Comparison of ENCODE assay signal across 26 mouse cellular contexts in genomic region chr12:79072576-79072975, GRCm38 (mm10). TPM values are rescaled to one million over a fixed set of nuclear protein-coding genes. Genes with fewer than 3 reads are reported as not detected.
A peak's percentile ranks its signal among the peaks of the same experiment; 100 is the strongest.
DNase-seq lines count a peak whose midpoint lies in the region; ATAC-seq and TF ChIP-seq lines count a peak whose summit lies in the region.
"Had no signal": no experiment of that assay in that cellular context is flagged by ENCODE, and none has a peak within 500 bp of the region (broad histone marks: within the 10 kb centered on the region; RNA-seq: fewer than 3 reads in every experiment).

No protein-coding gene starts in this region.

- no peak for TF ChIP-seq POLR2A in heart, adult 2 months (IDR thresholded peaks at IDR 0.05; ENCODE audit: insufficient read depth, low read depth, low read length)

- no peak overlapping the region for H3K27ac ChIP-seq in heart, adult 2 months
- no peak overlapping the region for H3K27ac ChIP-seq in liver, embryonic 12.5 days
- H3K27ac ChIP-seq: embryonic facial prominence, embryonic 13.5 days; embryonic facial prominence, embryonic 15.5 days; forebrain, embryonic 10.5 days; forebrain, embryonic 12.5 days had no signal

- intact Hi-C loops in heart, adult 2 months (cut with DNase I): no loop called here

- 93% methylated on average over 6 of the region's 6 CpGs for WGBS in heart, adult 2 months
- 81% methylated on average over 6 of the region's 6 CpGs for WGBS in liver, embryonic 12.5 days (ENCODE audit: insufficient replicate concordance)

- H3K79me2 ChIP-seq in heart, adult 2 months (replicated peaks; ENCODE audit: control insufficient read depth, insufficient read depth, low read length): no peaks in the 10 kb centered on the region

- ATAC-seq in megakaryocyte, adult 5-6 weeks (ENCODE audit: poor library complexity, severe bottlenecking): peak; percentile 81
- peak; percentile 34; the same call in 1 of the 2 replicates for ATAC-seq in monocyte, adult 5-6 weeks (replicated peaks; ENCODE audit: insufficient number of reproducible peaks, low FRiP score, low TSS enrichment, poor library complexity, severe bottlenecking)
- no peak for ATAC-seq in liver, embryonic 12.5 days
- ATAC-seq: CD4-positive, CD25-positive, alpha-beta regulatory T cell, adult 4 months; forebrain, embryonic 14.5 days; forebrain, embryonic 16.5 days had no signal

- no peak for TF ChIP-seq CTCF in heart, adult 2 months (IDR thresholded peaks at IDR 0.05)

- no peak overlapping the region for H3K4me2 ChIP-seq in liver, embryonic 12.5 days
- H3K4me2 ChIP-seq: embryonic facial prominence, embryonic 13.5 days; embryonic facial prominence, embryonic 15.5 days; forebrain, embryonic 12.5 days had no signal

- no peak overlapping the region for H3K4me3 ChIP-seq in heart, adult 2 months
- H3K4me3 ChIP-seq in liver, embryonic 12.5 days: no peak overlapping the region
- H3K4me3 ChIP-seq: embryonic facial prominence, embryonic 13.5 days; embryonic facial prominence, embryonic 15.5 days; erythroblast, embryonic 14.5 days; forebrain, embryonic 10.5 days; forebrain, embryonic 12.5 days had no signal

- DNase-seq in heart, adult 11 months: peak; percentile 86
- no peak for DNase-seq in heart, adult 2 months
- no peak for DNase-seq in Muller cell, postnatal 12 days (ENCODE audit: inconsistent ontology term)
- DNase-seq: adrenal gland, adult 8-10 months; adrenal gland, postnatal 14 days; adrenal gland, postnatal 36 days; B cell, adult 2 months; cerebellum, adult 11-12 months; cerebellum, adult 2 months; cerebellum, adult 9-10 months; cerebellum, postnatal 10 days; cerebellum, postnatal 25 days; embryo, embryonic 11 days had no signal

- H3K4me1 ChIP-seq in heart, adult 2 months (ENCODE audit: control insufficient read depth, insufficient read depth, low read length): no peaks in the 10 kb centered on the region
- no peaks in the 10 kb centered on the region for H3K4me1 ChIP-seq in liver, embryonic 12.5 days
- H3K4me1 ChIP-seq: embryonic facial prominence, embryonic 13.5 days; embryonic facial prominence, embryonic 15.5 days; forebrain, embryonic 10.5 days; forebrain, embryonic 12.5 days had no signal

- no peak for TF ChIP-seq EP300 in heart, adult 2 months (IDR thresholded peaks at IDR 0.05; ENCODE audit: insufficient read depth, low read depth, low read length)

- no peaks in the 10 kb centered on the region for H3K36me3 ChIP-seq in heart, adult 2 months (ENCODE audit: control insufficient read depth, insufficient read depth, low read length)
- H3K36me3 ChIP-seq in liver, embryonic 12.5 days: peaks cover 42% of the 10 kb centered on the region

- no peaks in the 10 kb centered on the region for H3K9me3 ChIP-seq in liver, embryonic 12.5 days (replicated peaks)
- H3K9me3 ChIP-seq: embryonic facial prominence, embryonic 13.5 days; embryonic facial prominence, embryonic 15.5 days; forebrain, embryonic 10.5 days; forebrain, embryonic 12.5 days; G1E had no signal

- H3K27me3 ChIP-seq in heart, adult 2 months (ENCODE audit: control insufficient read depth, insufficient read depth, low read length): no peaks in the 10 kb centered on the region
- no peaks in the 10 kb centered on the region for H3K27me3 ChIP-seq in liver, embryonic 12.5 days (replicated peaks)
- H3K27me3 ChIP-seq: CH12.LX; embryonic facial prominence, embryonic 13.5 days; embryonic facial prominence, embryonic 15.5 days; forebrain, embryonic 12.5 days had no signal

- no peak overlapping the region for H3K9ac ChIP-seq in heart, adult 2 months (ENCODE audit: low read depth, low read length)
- no peak overlapping the region for H3K9ac ChIP-seq in liver, embryonic 12.5 days
- H3K9ac ChIP-seq: embryonic facial prominence, embryonic 13.5 days; embryonic facial prominence, embryonic 15.5 days; forebrain, embryonic 12.5 days had no signal

RNA-seq across cellular contexts. Expression of gene Pigh, which starts 16.9 kb away (rescaled TPM):
- 1 to 10 TPM; 3.4 to 4.4 TPM for total RNA-seq in heart, adult 2 months (2021)
- polyA plus RNA-seq in heart, adult 2 months (2012; rRNA removed): 4.6 and 5.4 TPM in 2 replicates
- 17.5 and 18.2 TPM in 2 replicates for total RNA-seq in megakaryocyte, adult 5-6 weeks (2015)
- 17.0 and 18.5 TPM in 2 replicates for total RNA-seq in megakaryocyte, adult 5-6 weeks (2017)
- 8.3 to 19.9 TPM (median 8.3 TPM) in 3 replicates for total RNA-seq in monocyte, adult 5-6 weeks (2017)
- 10.5 and 10.7 TPM in 2 replicates for polyA plus RNA-seq in liver, embryonic 12.5 days (2016; fragmentation: Nextera tagmentation; extraction: Ambion mirVana)
- polyA plus RNA-seq: erythroblast, embryonic 14.5 days had no signal

RNA-seq across cellular contexts. Expression of gene Plekhh1, which starts 43.6 kb away (rescaled TPM):
- 1 to 10 TPM; 1.4 to 1.7 TPM for total RNA-seq in heart, adult 2 months (2021)
- polyA plus RNA-seq in heart, adult 2 months (2012; rRNA removed): 1.8 and 2.8 TPM in 2 replicates
- total RNA-seq in megakaryocyte, adult 5-6 weeks (2015): 0.76 and 0.96 TPM in 2 replicates
- 0.37 and 0.98 TPM in 2 replicates for total RNA-seq in megakaryocyte, adult 5-6 weeks (2017)
- 0.29 to 0.32 TPM in 2 of 3 replicates, not detected in the other for total RNA-seq in monocyte, adult 5-6 weeks (2017)
- polyA plus RNA-seq in liver, embryonic 12.5 days (2016; fragmentation: Nextera tagmentation; extraction: Ambion mirVana): 0.42 and 0.48 TPM in 2 replicates
- polyA plus RNA-seq: erythroblast, embryonic 14.5 days had no signal

RNA-seq across cellular contexts. Expression of gene Arg2, which starts 58.0 kb away (rescaled TPM):
- total RNA-seq in heart, adult 2 months (2021): not detected
- 0.16 TPM in 1 of 2 replicates, not detected in the other for polyA plus RNA-seq in heart, adult 2 months (2012; rRNA removed)
- 11.9 and 15.8 TPM in 2 replicates for total RNA-seq in megakaryocyte, adult 5-6 weeks (2015)
- total RNA-seq in megakaryocyte, adult 5-6 weeks (2017): 5.3 and 6.8 TPM in 2 replicates
- not detected in 3 replicates for total RNA-seq in monocyte, adult 5-6 weeks (2017)
- polyA plus RNA-seq in liver, embryonic 12.5 days (2016; fragmentation: Nextera tagmentation; extraction: Ambion mirVana): 0.08 TPM in 2 replicates
- total RNA-seq: adrenal gland, postnatal 14 days; CH12.LX had no signal
- polyA plus RNA-seq: erythroblast, embryonic 14.5 days; G1E had no signal
